Mouse (Mus musculus): Measurements from ENCODE around the gene Apex1. TPM values are rescaled to one million over a fixed set of nuclear protein-coding genes. Genes with fewer than 3 reads are reported as not detected.

Gene Apex1
- 29.3 TPM for polyA plus RNA-seq (2014; fragmentation: Illumina TruSeq; extraction: RNeasy Lipid Tissue Mini Kit (QIAGEN cat#74804); ENCODE audit: insufficient read depth, low read depth, low replicate concordance)

DNA sequence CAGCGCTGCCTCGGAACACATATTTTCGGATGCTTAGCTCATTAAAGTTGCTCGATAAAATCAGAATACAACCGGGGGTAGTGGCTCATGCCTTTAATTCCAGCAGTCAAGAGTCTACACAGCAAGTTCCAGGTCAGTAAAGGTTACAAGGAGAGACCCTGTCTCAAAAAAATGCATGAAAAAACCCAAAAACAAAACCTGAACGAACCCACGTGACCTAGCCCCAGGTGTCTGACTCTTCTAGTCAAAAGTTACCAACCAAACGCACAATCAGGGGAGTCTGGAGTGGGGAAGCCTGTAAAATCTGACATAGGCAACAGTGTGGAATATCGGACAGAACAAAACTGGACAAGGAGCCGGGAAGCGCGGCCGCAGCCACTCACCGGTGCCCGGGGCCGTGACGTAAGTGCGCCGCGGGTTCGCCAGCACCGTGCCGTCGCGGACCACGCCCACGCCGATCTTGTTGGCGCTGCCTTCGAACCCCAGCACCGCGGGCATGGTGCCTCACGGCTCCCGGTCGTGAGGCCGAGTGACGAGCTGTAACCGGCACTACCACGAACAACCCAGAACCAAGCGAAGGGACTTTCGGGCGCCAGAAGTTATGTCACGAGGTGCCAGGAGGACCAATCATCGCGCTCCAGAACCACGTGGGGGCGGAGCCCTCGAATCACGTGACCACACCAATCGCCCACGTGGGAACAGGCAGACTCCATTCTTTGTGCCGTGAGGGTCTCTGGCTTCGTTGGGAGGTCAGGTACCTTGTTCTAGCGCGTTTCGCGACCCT, at the start of gene Apex1, which contains the start of gene Osgep:
Gene Apex1, plus strand, starts transcription at position 688 of the 784 bp plus-strand sequence.
Gene Osgep, minus strand, starts transcription at position 613 of the 784 bp plus-strand sequence.

DNA sequence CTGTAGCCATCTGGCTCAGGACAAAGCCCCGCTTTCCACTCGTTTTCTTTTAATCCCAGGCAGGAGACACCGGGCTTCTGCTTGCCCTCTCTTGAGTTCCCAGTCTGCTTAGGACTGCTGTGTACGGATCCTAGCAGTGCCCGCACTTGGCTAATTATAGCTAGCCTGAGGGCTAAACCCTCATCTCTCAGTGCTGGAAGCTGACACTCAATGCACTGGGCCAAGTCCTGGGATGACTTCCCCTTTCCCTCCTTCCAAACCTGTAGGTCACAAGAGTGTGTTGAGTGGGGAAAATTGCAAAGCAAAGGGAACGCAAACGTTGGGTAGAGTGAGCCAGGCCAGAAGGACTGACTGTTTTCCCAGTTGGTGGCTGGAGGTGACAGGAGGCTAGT, 27.4 kb upstream of the Apex1 start, which contains the start of gene Klhl33:
Gene Klhl33, minus strand, starts transcription at position 134 of the 392 bp plus-strand sequence.

DNA sequence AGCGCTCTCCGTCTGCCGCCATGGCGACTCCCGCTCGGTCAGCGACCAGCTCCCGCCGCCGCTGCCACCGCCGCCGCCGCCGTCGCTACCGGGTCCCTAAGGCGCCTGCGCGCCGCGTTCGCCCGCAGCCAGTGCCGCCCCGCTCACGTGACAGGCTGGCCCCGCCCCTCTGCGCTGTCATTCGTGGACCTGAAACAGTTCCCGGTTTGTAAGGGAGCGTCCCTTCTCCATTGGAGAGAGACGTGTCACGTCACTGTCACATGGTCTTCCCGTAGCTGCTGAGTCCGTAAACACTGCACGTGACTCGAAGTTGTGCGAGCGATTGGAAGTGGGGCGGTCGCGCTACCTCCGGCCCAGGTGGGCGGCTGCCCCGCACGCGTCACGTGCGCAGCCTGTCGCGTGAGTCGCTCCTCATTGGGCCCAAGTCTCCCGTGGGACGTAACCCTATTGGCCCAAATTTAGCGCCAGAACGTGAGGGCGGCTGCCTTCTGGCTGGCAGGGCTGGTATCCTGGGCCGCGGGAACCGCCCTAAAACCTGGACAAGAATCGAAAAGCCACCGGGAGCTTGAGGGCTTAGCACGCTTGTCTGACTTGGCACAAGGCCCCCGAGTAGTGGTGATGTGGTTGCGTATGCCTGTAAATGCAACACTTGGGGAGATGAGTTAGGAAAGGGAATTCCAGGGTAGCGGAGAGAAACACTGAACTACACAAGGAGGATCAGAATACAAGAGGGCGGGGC, 6.2 kb downstream of the Apex1 start, which contains the start of the genes Pip4p1 and Pnp:
Gene Pip4p1, minus strand, starts transcription at position 103 of the 739 bp plus-strand sequence.
Gene Pnp, plus strand, starts transcription at position 329 of the 739 bp plus-strand sequence.

DNA sequence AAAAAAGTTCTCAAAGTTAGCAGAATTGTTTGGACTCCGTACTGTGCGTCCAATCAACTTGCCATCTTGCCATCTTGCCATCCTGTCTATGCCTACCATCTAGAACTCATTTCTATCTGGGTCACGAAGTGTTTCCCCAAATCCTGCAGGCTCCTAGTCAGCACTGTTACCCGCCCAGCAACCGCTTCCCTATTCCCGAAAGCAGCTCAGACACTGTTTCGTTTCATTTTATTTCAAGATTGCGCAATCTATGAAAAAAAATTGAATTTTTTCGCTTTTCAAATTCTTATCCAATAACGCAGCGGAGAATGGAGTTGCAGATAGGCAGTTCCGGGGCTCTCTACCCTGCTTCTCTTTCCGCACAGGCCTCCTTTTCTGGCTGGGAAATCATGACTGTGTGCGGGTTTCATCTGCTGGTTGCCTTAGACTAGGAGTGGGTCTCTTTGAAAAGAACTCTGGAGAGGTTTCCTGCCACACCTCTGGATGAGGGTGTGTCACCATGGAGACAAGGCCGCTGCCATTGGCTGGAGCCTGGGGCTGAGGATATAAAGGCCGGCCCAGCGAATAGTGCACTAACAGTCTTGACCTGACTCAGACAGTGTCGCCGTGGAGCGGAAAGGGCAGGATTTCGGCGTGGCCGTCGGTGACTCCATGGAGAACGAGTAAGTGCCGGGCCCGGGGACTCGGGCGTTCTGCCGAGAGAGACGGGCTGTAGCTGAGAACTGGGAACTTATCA, 19.3 kb downstream of the Apex1 start, which contains the start of gene Gm49342:
Gene Gm49342, plus strand, starts transcription at position 586 of the 736 bp plus-strand sequence.

DNA sequence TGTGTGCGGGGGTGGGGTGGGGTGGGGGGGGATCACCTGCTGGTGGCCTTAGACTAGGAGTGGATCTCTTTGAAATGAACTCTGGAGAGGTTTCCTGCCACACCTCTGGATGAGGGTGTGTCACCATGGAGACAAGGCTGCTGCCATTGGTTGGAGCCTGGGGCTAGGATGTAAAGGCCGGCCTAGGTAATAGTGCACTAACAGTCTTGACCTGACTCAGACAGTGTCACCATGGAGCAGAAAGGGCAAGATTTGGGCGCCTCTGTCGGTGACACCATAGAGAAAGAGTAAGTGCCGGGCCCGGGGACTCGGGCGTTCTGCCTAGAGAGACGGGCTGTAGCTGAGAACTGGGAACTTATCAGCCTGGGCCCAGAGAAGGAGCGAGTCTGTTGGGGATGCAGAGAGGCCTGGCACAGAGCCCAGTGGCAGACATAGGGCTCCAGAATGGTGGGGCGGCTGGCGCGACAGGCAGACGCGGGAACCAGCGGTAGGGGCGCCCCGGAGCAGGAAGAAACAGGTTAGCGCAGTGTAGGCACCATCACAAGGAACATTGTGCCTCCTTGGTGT, 31.3 kb downstream of the Apex1 start, which contains the start of gene Pnp2:
Gene Pnp2, plus strand, starts transcription at position 51 of the 567 bp plus-strand sequence.

Other genes with a start within 250 kb of the Apex1 start
- not detected for gene Olfr747, start 231.8 kb upstream of the Apex1 start, polyA plus RNA-seq (2014; fragmentation: Illumina TruSeq; extraction: RNeasy Lipid Tissue Mini Kit (QIAGEN cat#74804); ENCODE audit: insufficient read depth, low read depth, low replicate concordance)
- gene Olfr748, start 217.6 kb upstream of the Apex1 start, polyA plus RNA-seq (2014; fragmentation: Illumina TruSeq; extraction: RNeasy Lipid Tissue Mini Kit (QIAGEN cat#74804); ENCODE audit: insufficient read depth, low read depth, low replicate concordance), result not detected
- not detected for gene Olfr749, start 179.9 kb upstream of the Apex1 start, polyA plus RNA-seq (2014; fragmentation: Illumina TruSeq; extraction: RNeasy Lipid Tissue Mini Kit (QIAGEN cat#74804); ENCODE audit: insufficient read depth, low read depth, low replicate concordance)
- 27.1 TPM for gene Ttc5, start 139.4 kb upstream of the Apex1 start, polyA plus RNA-seq (2014; fragmentation: Illumina TruSeq; extraction: RNeasy Lipid Tissue Mini Kit (QIAGEN cat#74804); ENCODE audit: insufficient read depth, low read depth, low replicate concordance)
- gene Ccnb1ip1, start 117.2 kb upstream of the Apex1 start, polyA plus RNA-seq (2014; fragmentation: Illumina TruSeq; extraction: RNeasy Lipid Tissue Mini Kit (QIAGEN cat#74804); ENCODE audit: insufficient read depth, low read depth, low replicate concordance), result not detected
- gene Parp2, start 117.1 kb upstream of the Apex1 start, polyA plus RNA-seq (2014; fragmentation: Illumina TruSeq; extraction: RNeasy Lipid Tissue Mini Kit (QIAGEN cat#74804); ENCODE audit: insufficient read depth, low read depth, low replicate concordance), result 18.8 TPM
- 24.0 TPM for gene Tep1, start 54.4 kb upstream of the Apex1 start, polyA plus RNA-seq (2014; fragmentation: Illumina TruSeq; extraction: RNeasy Lipid Tissue Mini Kit (QIAGEN cat#74804); ENCODE audit: insufficient read depth, low read depth, low replicate concordance)
- 0.58 TPM for gene Klhl33, start 27.5 kb upstream of the Apex1 start, polyA plus RNA-seq (2014; fragmentation: Illumina TruSeq; extraction: RNeasy Lipid Tissue Mini Kit (QIAGEN cat#74804); ENCODE audit: insufficient read depth, low read depth, low replicate concordance)
- 62.6 TPM for gene Osgep, start 75 bp upstream of the Apex1 start, polyA plus RNA-seq (2014; fragmentation: Illumina TruSeq; extraction: RNeasy Lipid Tissue Mini Kit (QIAGEN cat#74804); ENCODE audit: insufficient read depth, low read depth, low replicate concordance)
- 40.5 TPM for gene Pip4p1, start 5.9 kb downstream of the Apex1 start, polyA plus RNA-seq (2014; fragmentation: Illumina TruSeq; extraction: RNeasy Lipid Tissue Mini Kit (QIAGEN cat#74804); ENCODE audit: insufficient read depth, low read depth, low replicate concordance)
- gene Pnp, start 6.1 kb downstream of the Apex1 start, polyA plus RNA-seq (2014; fragmentation: Illumina TruSeq; extraction: RNeasy Lipid Tissue Mini Kit (QIAGEN cat#74804); ENCODE audit: insufficient read depth, low read depth, low replicate concordance), result 75.4 TPM
- 28.1 TPM for gene Gm49342, start 19.5 kb downstream of the Apex1 start, polyA plus RNA-seq (2014; fragmentation: Illumina TruSeq; extraction: RNeasy Lipid Tissue Mini Kit (QIAGEN cat#74804); ENCODE audit: insufficient read depth, low read depth, low replicate concordance)
- gene Pnp2, start 31.0 kb downstream of the Apex1 start, polyA plus RNA-seq (2014; fragmentation: Illumina TruSeq; extraction: RNeasy Lipid Tissue Mini Kit (QIAGEN cat#74804); ENCODE audit: insufficient read depth, low read depth, low replicate concordance), result 1.7 TPM
- not detected for gene Rnase10, start 82.8 kb downstream of the Apex1 start, polyA plus RNA-seq (2014; fragmentation: Illumina TruSeq; extraction: RNeasy Lipid Tissue Mini Kit (QIAGEN cat#74804); ENCODE audit: insufficient read depth, low read depth, low replicate concordance)
- gene Rnase9, start 116.9 kb downstream of the Apex1 start, polyA plus RNA-seq (2014; fragmentation: Illumina TruSeq; extraction: RNeasy Lipid Tissue Mini Kit (QIAGEN cat#74804); ENCODE audit: insufficient read depth, low read depth, low replicate concordance), result not detected
- gene Rnase11, start 125.2 kb downstream of the Apex1 start, polyA plus RNA-seq (2014; fragmentation: Illumina TruSeq; extraction: RNeasy Lipid Tissue Mini Kit (QIAGEN cat#74804); ENCODE audit: insufficient read depth, low read depth, low replicate concordance), result not detected
- gene Rnase12, start 132.7 kb downstream of the Apex1 start, polyA plus RNA-seq (2014; fragmentation: Illumina TruSeq; extraction: RNeasy Lipid Tissue Mini Kit (QIAGEN cat#74804); ENCODE audit: insufficient read depth, low read depth, low replicate concordance), result not detected
- gene Olfr750, start 149.5 kb downstream of the Apex1 start, polyA plus RNA-seq (2014; fragmentation: Illumina TruSeq; extraction: RNeasy Lipid Tissue Mini Kit (QIAGEN cat#74804); ENCODE audit: insufficient read depth, low read depth, low replicate concordance), result 1.1 TPM
- gene Rnase4, start 166.1 kb downstream of the Apex1 start, polyA plus RNA-seq (2014; fragmentation: Illumina TruSeq; extraction: RNeasy Lipid Tissue Mini Kit (QIAGEN cat#74804); ENCODE audit: insufficient read depth, low read depth, low replicate concordance), result 581 TPM
- 75.0 TPM for gene Ang, start 166.2 kb downstream of the Apex1 start, polyA plus RNA-seq (2014; fragmentation: Illumina TruSeq; extraction: RNeasy Lipid Tissue Mini Kit (QIAGEN cat#74804); ENCODE audit: insufficient read depth, low read depth, low replicate concordance)
- gene Eddm3b, start 189.5 kb downstream of the Apex1 start, polyA plus RNA-seq (2014; fragmentation: Illumina TruSeq; extraction: RNeasy Lipid Tissue Mini Kit (QIAGEN cat#74804); ENCODE audit: insufficient read depth, low read depth, low replicate concordance), result not detected
- 18.2 TPM for gene Rnase6, start 198.9 kb downstream of the Apex1 start, polyA plus RNA-seq (2014; fragmentation: Illumina TruSeq; extraction: RNeasy Lipid Tissue Mini Kit (QIAGEN cat#74804); ENCODE audit: insufficient read depth, low read depth, low replicate concordance)
- not detected for gene Rnase1, start 221.8 kb downstream of the Apex1 start, polyA plus RNA-seq (2014; fragmentation: Illumina TruSeq; extraction: RNeasy Lipid Tissue Mini Kit (QIAGEN cat#74804); ENCODE audit: insufficient read depth, low read depth, low replicate concordance)
- gene Rnase2b, start 237.3 kb downstream of the Apex1 start, polyA plus RNA-seq (2014; fragmentation: Illumina TruSeq; extraction: RNeasy Lipid Tissue Mini Kit (QIAGEN cat#74804); ENCODE audit: insufficient read depth, low read depth, low replicate concordance), result not detected